Comparison of ENCODE assay signal across 17 mouse cellular contexts in the genomic region with DNA sequence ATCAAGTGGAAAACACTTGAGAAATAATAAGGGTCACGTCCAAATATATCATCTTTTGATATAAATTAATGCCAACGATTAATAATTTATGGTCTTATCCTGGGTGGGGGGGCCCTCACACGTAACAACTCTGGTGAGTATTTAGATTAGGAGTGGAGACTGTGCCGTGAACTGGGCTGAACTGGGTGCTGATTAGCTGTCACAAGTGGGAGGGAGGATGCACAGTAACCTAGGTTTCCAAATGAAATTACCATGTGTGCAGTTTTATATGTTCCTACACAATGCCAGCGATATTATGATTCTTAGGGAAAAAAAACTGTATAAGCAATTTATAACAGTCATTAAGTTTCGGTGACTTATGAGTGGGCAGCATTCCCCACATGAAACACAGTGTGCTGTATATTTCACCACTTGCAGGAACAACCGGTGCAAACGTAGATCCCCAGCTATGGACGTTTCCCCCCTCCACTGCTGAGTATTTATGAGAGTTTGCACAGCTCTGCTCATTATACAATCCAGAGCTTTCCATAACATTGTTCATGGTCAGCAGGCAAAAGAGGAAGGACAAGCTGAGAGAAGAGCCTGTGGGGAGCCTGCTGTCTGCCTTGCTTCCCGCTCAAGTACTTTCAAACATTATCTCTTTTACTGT. TPM values are rescaled to one million over a fixed set of nuclear protein-coding genes. Genes with fewer than 3 reads are reported as not detected.
DNase-seq lines count a peak whose midpoint lies in the region; ATAC-seq and TF ChIP-seq lines count a peak whose summit lies in the region.
"Had no signal": no experiment of that assay in that cellular context is flagged by ENCODE, and none has a peak within 500 bp of the region (broad histone marks: within the 10 kb centered on the region; RNA-seq: fewer than 3 reads in every experiment).

No protein-coding gene starts in this region.

- no peaks in the 10 kb centered on the region for H3K36me3 ChIP-seq in heart, embryonic 10.5 days
- no peaks in the 10 kb centered on the region for H3K36me3 ChIP-seq in limb, embryonic 12.5 days
- H3K36me3 ChIP-seq in limb, embryonic 10.5 days = no peaks in the 10 kb centered on the region
- H3K36me3 ChIP-seq in stomach, embryonic 14.5 days (ENCODE audit: control insufficient read depth, insufficient read depth, low read length) = no peaks in the 10 kb centered on the region
- no peaks in the 10 kb centered on the region for H3K36me3 ChIP-seq in stomach, postnatal 0 days (ENCODE audit: control insufficient read depth, insufficient read depth, low read length)
- no peaks in the 10 kb centered on the region for H3K36me3 ChIP-seq in stomach, embryonic 16.5 days (ENCODE audit: control insufficient read depth, insufficient read depth, low read length)
- H3K36me3 ChIP-seq: embryonic facial prominence, embryonic 10.5 days; heart, embryonic 12.5 days; liver, embryonic 12.5 days had no signal

- TF ChIP-seq EP300 in stomach, postnatal 0 days (optimal IDR thresholded peaks at IDR 0.05) = no peak

- peak; percentile 66; the same call in 1 of the 2 replicates for ATAC-seq in limb, embryonic 12.5 days (ENCODE audit: insufficient number of reproducible peaks, insufficient read depth, low FRiP score, low TSS enrichment, low read depth)
- no peak for ATAC-seq in stomach, embryonic 14.5 days (ENCODE audit: insufficient number of reproducible peaks, insufficient read depth, low FRiP score, low read depth)
- ATAC-seq in stomach, postnatal 0 days (ENCODE audit: low FRiP score, low TSS enrichment) = no peak
- 0 out of 2 replicates have a peak, but pooled peaks have one; percentile 13 for ATAC-seq in stomach, embryonic 16.5 days (ENCODE audit: insufficient read depth, low FRiP score)
- ATAC-seq: liver, embryonic 12.5 days had no signal

- H3K27me3 ChIP-seq in heart, embryonic 10.5 days (ENCODE audit: insufficient read depth, poor library complexity, severe bottlenecking) = no peaks in the 10 kb centered on the region
- no peaks in the 10 kb centered on the region for H3K27me3 ChIP-seq in limb, embryonic 12.5 days
- H3K27me3 ChIP-seq in limb, embryonic 10.5 days (ENCODE audit: low read depth, poor library complexity, severe bottlenecking) = no peaks in the 10 kb centered on the region
- no peaks in the 10 kb centered on the region for H3K27me3 ChIP-seq in stomach, embryonic 14.5 days (ENCODE audit: control insufficient read depth, insufficient read depth, low read length)
- H3K27me3 ChIP-seq in stomach, postnatal 0 days (ENCODE audit: control insufficient read depth, insufficient read depth, low read length) = no peaks in the 10 kb centered on the region
- H3K27me3 ChIP-seq in stomach, embryonic 16.5 days (ENCODE audit: control insufficient read depth, insufficient read depth, low read length) = no peaks in the 10 kb centered on the region
- H3K27me3 ChIP-seq: heart, embryonic 12.5 days; liver, embryonic 12.5 days had no signal

- 79% methylated on average over 10 of the region's 10 CpGs for WGBS in heart, embryonic 10.5 days
- WGBS in limb, embryonic 12.5 days = 56% methylated on average over 10 of the region's 10 CpGs
- 78% methylated on average over 10 of the region's 10 CpGs for WGBS in limb, embryonic 10.5 days
- WGBS in stomach, embryonic 14.5 days = 51% methylated on average over 10 of the region's 10 CpGs
- WGBS in stomach, postnatal 0 days = 60% methylated on average over 10 of the region's 10 CpGs
- WGBS in stomach, embryonic 16.5 days = 52% methylated on average over 10 of the region's 10 CpGs

- no peak for TF ChIP-seq CTCF in stomach, postnatal 0 days (IDR thresholded peaks at IDR 0.05; ENCODE audit: low read depth)

- no peak overlapping the region for H3K4me2 ChIP-seq in limb, embryonic 12.5 days
- no peak overlapping the region for H3K4me2 ChIP-seq in stomach, embryonic 14.5 days (replicated peaks; ENCODE audit: low read depth, low read length)
- no peak overlapping the region for H3K4me2 ChIP-seq in stomach, postnatal 0 days (replicated peaks; ENCODE audit: low read depth)
- no peak overlapping the region for H3K4me2 ChIP-seq in stomach, embryonic 16.5 days (ENCODE audit: low read depth, low read length)
- H3K4me2 ChIP-seq: heart, embryonic 12.5 days; liver, embryonic 12.5 days had no signal

- H3K9me3 ChIP-seq in heart, embryonic 10.5 days = no peaks in the 10 kb centered on the region
- no peaks in the 10 kb centered on the region for H3K9me3 ChIP-seq in limb, embryonic 12.5 days
- no peaks in the 10 kb centered on the region for H3K9me3 ChIP-seq in limb, embryonic 10.5 days (replicated peaks)
- no peaks in the 10 kb centered on the region for H3K9me3 ChIP-seq in stomach, embryonic 14.5 days (ENCODE audit: control insufficient read depth, low read depth, low read length)
- H3K9me3 ChIP-seq in stomach, postnatal 0 days (ENCODE audit: control insufficient read depth, low read length) = no peaks in the 10 kb centered on the region
- H3K9me3 ChIP-seq in stomach, embryonic 16.5 days (replicated peaks; ENCODE audit: control insufficient read depth, low read length) = no peaks in the 10 kb centered on the region
- H3K9me3 ChIP-seq: embryonic facial prominence, embryonic 10.5 days; heart, embryonic 12.5 days; liver, embryonic 12.5 days had no signal

- H3K27ac ChIP-seq in heart, embryonic 10.5 days = no peak overlapping the region
- no peak overlapping the region for H3K27ac ChIP-seq in limb, embryonic 12.5 days
- no peak overlapping the region for H3K27ac ChIP-seq in limb, embryonic 10.5 days
- peak overlapping the region; percentile 39; the same call in 1 of the 2 replicates for H3K27ac ChIP-seq in stomach, embryonic 14.5 days (ENCODE audit: low read length)
- no peak overlapping the region for H3K27ac ChIP-seq in stomach, postnatal 0 days (replicated peaks)
- 0 out of 2 replicates have a peak overlapping the region, but pooled peaks have one; percentile 22 for H3K27ac ChIP-seq in stomach, embryonic 16.5 days (ENCODE audit: low read length)
- H3K27ac ChIP-seq: embryonic facial prominence, embryonic 10.5 days; liver, embryonic 12.5 days had no signal

- H3K9ac ChIP-seq in limb, embryonic 12.5 days (replicated peaks) = no peak overlapping the region
- no peak overlapping the region for H3K9ac ChIP-seq in stomach, embryonic 14.5 days (replicated peaks; ENCODE audit: low read depth, low read length)
- no peak overlapping the region for H3K9ac ChIP-seq in stomach, postnatal 0 days (ENCODE audit: low read length)
- no peak overlapping the region for H3K9ac ChIP-seq in stomach, embryonic 16.5 days (ENCODE audit: low read length)
- H3K9ac ChIP-seq: heart, embryonic 12.5 days; liver, embryonic 12.5 days had no signal

- peak; percentile 14 for DNase-seq in heart, embryonic 10.5 days (ENCODE audit: low spot score)
- DNase-seq in heart, adult 9 months (ENCODE audit: low spot score in 2 of 2) = no peak
- DNase-seq in limb, embryonic 10.5 days (ENCODE audit: low spot score) = no peak
- DNase-seq in stomach, postnatal 0 days (ENCODE audit: low spot score) = no peak
- no peak for DNase-seq in right cerebral cortex, postnatal 4 days
- DNase-seq: adrenal gland, postnatal 25 days; cerebellum, adult 9-11 months; heart, postnatal 10 days; kidney, adult 18-20 months; lung, adult 18-20 months; right cerebral cortex, adult 18-20 months had no signal

- no peak overlapping the region for H3K4me3 ChIP-seq in heart, embryonic 10.5 days
- no peak overlapping the region for H3K4me3 ChIP-seq in limb, embryonic 12.5 days (replicated peaks)
- no peak overlapping the region for H3K4me3 ChIP-seq in limb, embryonic 10.5 days
- no peak overlapping the region for H3K4me3 ChIP-seq in stomach, embryonic 14.5 days (ENCODE audit: low read depth, low read length)
- no peak overlapping the region for H3K4me3 ChIP-seq in stomach, postnatal 0 days (ENCODE audit: low read depth, low read length)
- H3K4me3 ChIP-seq in stomach, embryonic 16.5 days (replicated peaks; ENCODE audit: low read length) = no peak overlapping the region
- H3K4me3 ChIP-seq: embryonic facial prominence, embryonic 10.5 days; heart, embryonic 12.5 days; liver, embryonic 12.5 days had no signal

- no peaks in the 10 kb centered on the region for H3K4me1 ChIP-seq in heart, embryonic 10.5 days
- H3K4me1 ChIP-seq in limb, embryonic 12.5 days (replicated peaks) = peaks cover 11% of the 10 kb centered on the region; the same call in 1 of the 2 replicates
- H3K4me1 ChIP-seq in limb, embryonic 10.5 days = peaks cover 7% of the 10 kb centered on the region; the same call in 1 of the 2 replicates
- H3K4me1 ChIP-seq in stomach, embryonic 14.5 days (ENCODE audit: control insufficient read depth, insufficient read depth, low read length) = no peaks in the 10 kb centered on the region
- no peaks in the 10 kb centered on the region for H3K4me1 ChIP-seq in stomach, postnatal 0 days (replicated peaks; ENCODE audit: control insufficient read depth, insufficient read depth)
- peaks cover 6% of the 10 kb centered on the region for H3K4me1 ChIP-seq in stomach, embryonic 16.5 days (ENCODE audit: control insufficient read depth, insufficient read depth, low read length)
- H3K4me1 ChIP-seq: embryonic facial prominence, embryonic 10.5 days; heart, embryonic 12.5 days; liver, embryonic 12.5 days had no signal

RNA-seq across cellular contexts. Expression of gene Plpp4, which starts 40.2 kb away (rescaled TPM):
- 0.28 and 0.34 TPM in 2 replicates for polyA plus RNA-seq in heart, embryonic 10.5 days (2016; fragmentation: Nextera tagmentation; extraction: Ambion mirVana)
- polyA plus RNA-seq in limb, embryonic 12.5 days (2016; fragmentation: Nextera tagmentation; extraction: Ambion mirVana) = 0.21 and 0.36 TPM in 2 replicates
- polyA plus RNA-seq in limb, embryonic 10.5 days (2016; fragmentation: Nextera tagmentation; extraction: Ambion mirVana) = not detected in 2 replicates
- 0.84 and 0.98 TPM in 2 replicates for polyA plus RNA-seq in stomach, embryonic 14.5 days (2014; fragmentation: Nextera tagmentation; extraction: Ambion mirVana)
- 0.76 and 0.99 TPM in 2 replicates for polyA plus RNA-seq in stomach, postnatal 0 days (2015; fragmentation: Nextera tagmentation; extraction: Ambion mirVana)
- polyA plus RNA-seq in stomach, embryonic 16.5 days (2015; fragmentation: Nextera tagmentation; extraction: Ambion mirVana) = 0.50 and 0.54 TPM in 2 replicates
- polyA plus RNA-seq: liver, embryonic 12.5 days had no signal

Comparison
In these comparisons a context has a peak if more than half of its experiments do, and no peak if none do; other contexts are left out.
1. H3K27ac ChIP-seq: peak in stomach, embryonic 14.5 days (single experiment) and stomach, embryonic 16.5 days (single experiment); none in heart, embryonic 10.5 days (single experiment), limb, embryonic 12.5 days (single experiment), limb, embryonic 10.5 days (single experiment) and stomach, postnatal 0 days (single experiment).
2. ATAC-seq: peak in limb, embryonic 12.5 days (single experiment) and stomach, embryonic 16.5 days (single experiment); none in stomach, embryonic 14.5 days (single experiment) and stomach, postnatal 0 days (single experiment).